Mouse (Mus musculus) C2C12 (cell line): ENCODE measurements at regions not wholly inside any gene's neighbourhood (a gene's known extent, or its start where the extent isn't known, plus 50 kb on each side); places are given as distances from the start of the nearest gene placed in this dataset.

Experiments
- H3K27me3 ChIP-seq: one replicate; pipeline ENCODE4 v1.6.1; 2011; ENCODE audit not compliant: control insufficient read depth, insufficient read depth, insufficient read length
- H3K36me3 ChIP-seq: one replicate; pipeline ENCODE4 v1.6.1; 2011; ENCODE audit not compliant: control insufficient read depth, insufficient read depth
- H3K4me3 ChIP-seq: one replicate; pipeline ENCODE4 v1.5.1; 2011; ENCODE audit warnings: mild to moderate bottlenecking, control low read depth; ENCODE audit not compliant: poor library complexity, insufficient read depth, severe bottlenecking
- H3K79me2 ChIP-seq: one replicate; pipeline ENCODE4 v1.6.1; 2011; ENCODE audit not compliant: control insufficient read depth, insufficient read depth
- H3K79me3 ChIP-seq: one replicate; pipeline ENCODE4 v1.6.1; 2011; ENCODE audit warnings: low read depth, control low read depth
- H3ac ChIP-seq: one replicate; pipeline ENCODE3; 2011; ENCODE audit warnings: low read depth; ENCODE audit not compliant: control insufficient read depth, insufficient read length
- CEBPB ChIP-seq: IDR thresholded peaks from one replicate; pipeline ENCODE4 v1.6.1; 2011; ENCODE audit warnings: low read depth, mild to moderate bottlenecking, control low read depth, moderate library complexity
- CTCF ChIP-seq: IDR thresholded peaks from one replicate; pipeline ENCODE4 v1.5.1; 2011; ENCODE audit not compliant: control insufficient read depth, insufficient read depth, insufficient read length
- FOSL1 ChIP-seq: IDR thresholded peaks from one replicate; pipeline ENCODE4 v1.8.0; 2011; ENCODE audit warnings: mild to moderate bottlenecking, low read length; ENCODE audit not compliant: poor library complexity, insufficient read depth, severe bottlenecking
- MAX ChIP-seq: IDR thresholded peaks from one replicate; pipeline ENCODE4 v1.6.1; 2011; ENCODE audit warnings: mild to moderate bottlenecking, control low read depth
- MYOD1 ChIP-seq: IDR thresholded peaks from one replicate; pipeline ENCODE4 v1.6.1; 2011; ENCODE audit warnings: low read depth; ENCODE audit not compliant: control insufficient read depth, insufficient read length
- MYOG ChIP-seq: IDR thresholded peaks from one replicate; pipeline ENCODE4 v1.6.1; 2011; ENCODE audit not compliant: control insufficient read depth, insufficient read length; ENCODE audit errors: extremely low read depth
- USF1 ChIP-seq: IDR thresholded peaks from one replicate; pipeline ENCODE4 v1.6.1; 2011; ENCODE audit warnings: low read depth, mild to moderate bottlenecking, control low read depth, moderate library complexity

GRCm38 (mm10) chr3:149566853-149567252, 576.5 kb upstream of the Adgrl2 start:
- Histone ChIP-seq H3K79me3 (no peaks in the 10 kb centered on the region), H3K4me3 (no peak overlapping the region), H3K36me3 (no peaks in the 10 kb centered on the region), H3K27me3 (no peaks in the 10 kb centered on the region), H3ac (no peak overlapping the region), H3K79me2 (no peaks in the 10 kb centered on the region)
- TF ChIP-seq MYOD1 (no peak), FOSL1 (no peak), CTCF (no peak), CEBPB (no peak), MAX (no peak), USF1 (no peak), MYOG (no peak)

- H3K36me3 ChIP-seq: no peaks in the 10 kb centered on the region
- H3K79me2 ChIP-seq: no peaks in the 10 kb centered on the region
- no peak overlapping the region for H3ac ChIP-seq
- H3K79me3 ChIP-seq: no peaks in the 10 kb centered on the region
- no peaks in the 10 kb centered on the region for H3K27me3 ChIP-seq
- TF ChIP-seq CEBPB (no peak), MYOG (no peak), USF1 (no peak), CTCF (no peak), MAX (no peak), FOSL1 (no peak), MYOD1 (no peak)
- no peak overlapping the region for H3K4me3 ChIP-seq
These were observed 560.0 kb upstream of the Adgrl2 start for GRCm38 (mm10) chr3:149550231-149550951.

GRCm38 (mm10) chr3:149547045-149547444, 556.7 kb upstream of the Adgrl2 start:
- TF ChIP-seq FOSL1 (no peak), MYOD1 (no peak), CEBPB (no peak), MYOG (no peak)
- H3K36me3 ChIP-seq: no peaks in the 10 kb centered on the region
- H3K27me3 ChIP-seq: no peaks in the 10 kb centered on the region
- no peaks in the 10 kb centered on the region for H3K79me2 ChIP-seq
- H3K4me3 ChIP-seq: no peak overlapping the region
- no peak overlapping the region for H3ac ChIP-seq
- H3K79me3 ChIP-seq: no peaks in the 10 kb centered on the region

- H3K4me3 ChIP-seq: no peak overlapping the region
- H3K79me3 ChIP-seq: no peaks in the 10 kb centered on the region
- no peak for TF ChIP-seq FOSL1
- no peak for TF ChIP-seq MAX
- no peak for TF ChIP-seq MYOD1
- no peak for TF ChIP-seq USF1
- no peak for TF ChIP-seq CTCF
- TF ChIP-seq MYOG: no peak
- no peak for TF ChIP-seq CEBPB
- H3ac ChIP-seq: no peak overlapping the region
- no peaks in the 10 kb centered on the region for H3K27me3 ChIP-seq
- no peaks in the 10 kb centered on the region for H3K36me3 ChIP-seq
- H3K79me2 ChIP-seq: no peaks in the 10 kb centered on the region
These were observed 555.9 kb upstream of the Adgrl2 start for GRCm38 (mm10) chr3:149546256-149546655.

GRCm38 (mm10) chr3:149534183-149534582, 543.8 kb upstream of the Adgrl2 start:
- Histone ChIP-seq H3ac (no peak overlapping the region), H3K27me3 (no peaks in the 10 kb centered on the region), H3K4me3 (no peak overlapping the region), H3K79me2 (no peaks in the 10 kb centered on the region), H3K79me3 (no peaks in the 10 kb centered on the region), H3K36me3 (no peaks in the 10 kb centered on the region)
- no peak for TF ChIP-seq MAX
- no peak for TF ChIP-seq MYOG
- TF ChIP-seq USF1: no peak
- TF ChIP-seq MYOD1: no peak
- TF ChIP-seq FOSL1: no peak
- no peak for TF ChIP-seq CTCF
- TF ChIP-seq CEBPB: no peak

GRCm38 (mm10) chr3:149530026-149530607, 539.8 kb upstream of the Adgrl2 start:
- H3K4me3 ChIP-seq: no peak overlapping the region
- no peaks in the 10 kb centered on the region for H3K27me3 ChIP-seq
- H3K79me3 ChIP-seq: no peaks in the 10 kb centered on the region
- no peaks in the 10 kb centered on the region for H3K36me3 ChIP-seq
- H3ac ChIP-seq: no peak overlapping the region
- TF ChIP-seq MAX (no peak), CTCF (no peak), CEBPB (no peak), MYOG (no peak), MYOD1 (no peak), USF1 (no peak), FOSL1 (no peak)
- H3K79me2 ChIP-seq: no peaks in the 10 kb centered on the region
